Mouse (Mus musculus) midbrain, embryonic 13.5 days (tissue): ENCODE measurements around the gene Fes. TPM values are rescaled to one million over a fixed set of nuclear protein-coding genes. Genes with fewer than 3 reads are reported as not detected.
"Not testable (repeated sequence)": the region's sequence is repeated elsewhere in the genome, so short reads cannot be mapped to it uniquely, and the experiment has no call there.

ENCODE experiments used
- ATAC-seq: fragments of 200-750 bp; cut with Nextera tagmentation; 2 replicates; pipeline ENCODE4 v1.8.0; 2017; ENCODE audit warnings: mild to moderate bottlenecking, moderate TSS enrichment, moderate library complexity
- H3K27ac ChIP-seq: fragments of 300-500 bp; sonication (generic); 2 replicates; pipeline ENCODE4 v1.5.1; 2015; ENCODE audit warnings: inconsistent platforms, mild to moderate bottlenecking, moderate library complexity
- H3K27me3 ChIP-seq: fragments of 300-500 bp; sonication (generic); 2 replicates; pipeline ENCODE4 v1.6.1; 2015; ENCODE audit warnings: mild to moderate bottlenecking, inconsistent platforms
- H3K36me3 ChIP-seq: fragments of 300-500 bp; sonication (generic); 2 replicates; pipeline ENCODE4 v1.6.1; 2015; ENCODE audit warnings: mild to moderate bottlenecking, inconsistent platforms
- H3K4me1 ChIP-seq: fragments of 300-500 bp; sonication (generic); replicated peaks from 2 replicates; pipeline ENCODE4 v1.6.1; 2015; ENCODE audit warnings: inconsistent platforms
- H3K4me2 ChIP-seq: fragments of 300-500 bp; sonication (generic); replicated peaks from 2 replicates; pipeline ENCODE4 v1.6.1; 2015; ENCODE audit warnings: moderate library complexity, mild to moderate bottlenecking, inconsistent platforms
- H3K4me3 ChIP-seq: fragments of 300-500 bp; sonication (generic); replicated peaks from 2 replicates; pipeline ENCODE4 v1.5.1; 2015; ENCODE audit warnings: mild to moderate bottlenecking, inconsistent platforms
- H3K9ac ChIP-seq: fragments of 300-500 bp; sonication (generic); replicated peaks from 2 replicates; pipeline ENCODE4 v1.6.1; 2015; ENCODE audit warnings: mild to moderate bottlenecking, inconsistent platforms
- H3K9me3 ChIP-seq: fragments of 300-500 bp; sonication (generic); 2 replicates; pipeline ENCODE4 v1.6.1; 2016; ENCODE audit warnings: mild to moderate bottlenecking, inconsistent platforms
- WGBS: fragments of 180-500 bp; shearing (Covaris S2); methylation state at CpG from one replicate; pipeline ENCODE4 v1.1.7; 2015; 5-methylcytosine and 5-hydroxymethylcytosine counted together
- polyA plus RNA-seq: library from polyadenylated mRNA; unstranded; fragments of >200 nt; fragmentation: Nextera tagmentation; extraction: Ambion mirVana; gene quantifications from 2 replicates; pipeline ENCODE4 v1.2.1, GENCODE M21; 2015

The Fes gene
- polyA plus RNA-seq, 1 experiment from 2014 or later, result 5.0 TPM

- H3K4me3 ChIP-seq, result peak overlapping the region; percentile 77
- ATAC-seq, result peak; percentile 82
- peaks cover 36% of the 10 kb centered on the region for H3K4me1 ChIP-seq
- H3K27me3 ChIP-seq, result peaks cover 27% of the 10 kb centered on the region
- peak overlapping the region; percentile 92 for H3K9ac ChIP-seq
- peak overlapping the region; percentile 80 for H3K27ac ChIP-seq
- under 1% methylated on average over 58 of the region's 92 CpGs for WGBS
- no peaks in the 10 kb centered on the region for H3K9me3 ChIP-seq
- H3K4me2 ChIP-seq, result peak overlapping the region; percentile 92
- H3K36me3 ChIP-seq, result peaks cover 2% of the 10 kb centered on the region; the same call in 1 of the 2 replicates
These were observed 15.0 kb upstream of the Fes start for GRCm38 (mm10) chr7:80402651-80403321.

- H3K4me3 ChIP-seq, result peak overlapping the region; percentile 77
- peak; percentile 62 for ATAC-seq
- peak overlapping the region; percentile 80 for H3K27ac ChIP-seq
- H3K9ac ChIP-seq, result peak overlapping the region; percentile 92
- H3K4me2 ChIP-seq, result peak overlapping the region; percentile 92
- H3K4me1 ChIP-seq, result peaks cover 36% of the 10 kb centered on the region
- WGBS, result under 1% methylated on average over 80 of the region's 102 CpGs
- peaks cover 9% of the 10 kb centered on the region for H3K36me3 ChIP-seq
- H3K27me3 ChIP-seq, result peaks cover 27% of the 10 kb centered on the region
- no peaks in the 10 kb centered on the region for H3K9me3 ChIP-seq
These were observed 14.3 kb upstream of the Fes start for GRCm38 (mm10) chr7:80401860-80402641.

- peaks cover 27% of the 10 kb centered on the region for H3K27me3 ChIP-seq
- peak overlapping the region; percentile 77 for H3K4me3 ChIP-seq
- peak overlapping the region; percentile 92 for H3K9ac ChIP-seq
- H3K27ac ChIP-seq, result peak overlapping the region; percentile 80; the same call in 1 of the 2 replicates
- H3K36me3 ChIP-seq, result peaks cover 16% of the 10 kb centered on the region
- ATAC-seq, result no peak
- H3K9me3 ChIP-seq, result no peaks in the 10 kb centered on the region
- peak overlapping the region; percentile 92 for H3K4me2 ChIP-seq
- H3K4me1 ChIP-seq, result peaks cover 36% of the 10 kb centered on the region
- 28% methylated on average over 5 of the region's 5 CpGs for WGBS
These were observed 13.5 kb upstream of the Fes start for GRCm38 (mm10) chr7:80401041-80401859.

GRCm38 (mm10) chr7:80400571-80400970 is 12.8 kb upstream of the Fes start:
- Histone ChIP-seq H3K4me1 (peaks cover 36% of the 10 kb centered on the region), H3K36me3 (peaks cover 21% of the 10 kb centered on the region), H3K27ac (no peak overlapping the region), H3K4me3 (peak overlapping the region; percentile 77; the same call in 1 of the 2 replicates), H3K9me3 (no peaks in the 10 kb centered on the region), H3K27me3 (peaks cover 22% of the 10 kb centered on the region), H3K9ac (no peak overlapping the region), H3K4me2 (peak overlapping the region; percentile 92)
- 79% methylated on average over 6 of the region's 6 CpGs for WGBS
- ATAC-seq, result no peak

- Histone ChIP-seq H3K36me3 (peaks cover 26% of the 10 kb centered on the region), H3K27me3 (peaks cover 18% of the 10 kb centered on the region), H3K9ac (no peak overlapping the region), H3K27ac (no peak overlapping the region), H3K4me1 (peaks cover 36% of the 10 kb centered on the region), H3K4me3 (no peak overlapping the region), H3K9me3 (no peaks in the 10 kb centered on the region), H3K4me2 (no peak overlapping the region; the same call in 1 of the 2 replicates)
- ATAC-seq, result no peak
- 61% methylated on average over 5 of the region's 5 CpGs for WGBS
These were observed 12.4 kb upstream of the Fes start for GRCm38 (mm10) chr7:80400099-80400498.

GRCm38 (mm10) chr7:80398654-80399444 is 11.1 kb upstream of the Fes start:
- Histone ChIP-seq H3K36me3 (peaks cover 33% of the 10 kb centered on the region), H3K4me3 (no peak overlapping the region), H3K27me3 (peaks cover 7% of the 10 kb centered on the region), H3K4me1 (peaks cover 36% of the 10 kb centered on the region), H3K4me2 (no peak overlapping the region), H3K9ac (peak overlapping the region; percentile 28; the same call in 1 of the 2 replicates), H3K27ac (no peak overlapping the region), H3K9me3 (no peaks in the 10 kb centered on the region)
- no peak for ATAC-seq
- 82% methylated on average over 9 of the region's 9 CpGs for WGBS

- no peak for ATAC-seq
- Histone ChIP-seq H3K9ac (no peak overlapping the region), H3K4me3 (no peak overlapping the region), H3K4me1 (peaks cover 30% of the 10 kb centered on the region), H3K9me3 (no peaks in the 10 kb centered on the region), H3K27ac (no peak overlapping the region), H3K27me3 (no peaks in the 10 kb centered on the region), H3K4me2 (no peak overlapping the region), H3K36me3 (peaks cover 41% of the 10 kb centered on the region)
- WGBS, result 80% methylated on average over 9 of the region's 9 CpGs
These were observed 10.2 kb upstream of the Fes start for GRCm38 (mm10) chr7:80397986-80398385.

GRCm38 (mm10) chr7:80396427-80396826 is 8.7 kb upstream of the Fes start:
- 92% methylated on average over 4 of the region's 4 CpGs for WGBS
- not testable (repeated sequence) for H3K27me3 ChIP-seq, H3K9me3 ChIP-seq, H3K4me2 ChIP-seq, H3K4me3 ChIP-seq, ATAC-seq, H3K9ac ChIP-seq, H3K27ac ChIP-seq
- H3K36me3 ChIP-seq, result peaks cover 57% of the 10 kb centered on the region
- peaks cover 26% of the 10 kb centered on the region for H3K4me1 ChIP-seq

- 90% methylated on average over 4 of the region's 4 CpGs for WGBS
- Histone ChIP-seq H3K9ac (no peak overlapping the region), H3K36me3 (peaks cover 75% of the 10 kb centered on the region), H3K27me3 (no peaks in the 10 kb centered on the region), H3K27ac (no peak overlapping the region), H3K4me2 (no peak overlapping the region), H3K9me3 (no peaks in the 10 kb centered on the region), H3K4me1 (0 out of 2 replicates have a peak, but pooled peaks cover 7% of the 10 kb centered on the region), H3K4me3 (no peak overlapping the region)
- ATAC-seq, result no peak
These were observed 6.9 kb upstream of the Fes start for GRCm38 (mm10) chr7:80394600-80394999.

GRCm38 (mm10) chr7:80392119-80392518 is 4.4 kb upstream of the Fes start:
- 93% methylated on average over 15 of the region's 15 CpGs for WGBS
- Histone ChIP-seq H3K9ac (no peak overlapping the region), H3K4me3 (no peak overlapping the region), H3K4me2 (no peak overlapping the region), H3K27me3 (peaks cover under 1% of the 10 kb centered on the region; the same call in 1 of the 2 replicates), H3K36me3 (peaks cover 67% of the 10 kb centered on the region), H3K27ac (no peak overlapping the region), H3K4me1 (peaks cover 17% of the 10 kb centered on the region), H3K9me3 (no peaks in the 10 kb centered on the region)
- no peak for ATAC-seq

- H3K4me3 ChIP-seq, result peak overlapping the region; percentile 18; the same call in 1 of the 2 replicates
- H3K4me2 ChIP-seq, result peak overlapping the region; percentile 44
- H3K4me1 ChIP-seq, result peaks cover 25% of the 10 kb centered on the region
- peaks cover 25% of the 10 kb centered on the region for H3K36me3 ChIP-seq
- H3K27ac ChIP-seq, result no peak overlapping the region; the same call in 1 of the 2 replicates
- H3K9me3 ChIP-seq, result no peaks in the 10 kb centered on the region
- ATAC-seq, result peak; percentile 35
- peak overlapping the region; percentile 51; the same call in 1 of the 2 replicates for H3K9ac ChIP-seq
- WGBS, result 24% methylated on average over 17 of the region's 17 CpGs
- H3K27me3 ChIP-seq, result peaks cover 13% of the 10 kb centered on the region
These were observed 613 bp downstream of the Fes start for GRCm38 (mm10) chr7:80387033-80387632.
